Mouse (Mus musculus): ENCODE measurements around the gene Plcb2.

DNA sequence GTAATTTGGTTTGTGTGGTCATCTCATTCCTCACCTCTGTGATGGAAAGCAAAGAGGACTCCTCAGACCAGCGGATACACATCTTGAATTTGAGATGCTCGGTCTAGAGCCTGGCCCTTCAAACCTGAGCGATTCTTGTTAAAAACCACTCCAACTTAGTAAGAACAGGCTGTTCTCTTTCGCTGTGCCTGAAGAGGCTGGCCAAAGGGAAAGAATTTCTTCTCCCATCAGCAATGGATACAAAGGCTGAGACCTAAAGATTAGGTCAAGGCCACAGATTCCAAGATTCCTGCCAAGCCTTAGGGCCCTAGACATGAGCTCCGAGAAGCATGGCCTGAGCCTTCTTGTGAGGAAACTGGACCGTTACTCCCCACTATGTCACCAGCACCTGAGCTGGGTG is 47.3 kb downstream of the Plcb2 start:
- TF ChIP-seq CTCF (IDR thresholded peaks at IDR 0.05; ENCODE audit: control insufficient read depth, insufficient read depth, low read length) (no peak), POLR2A (IDR thresholded peaks at IDR 0.05; ENCODE audit: borderline replicate concordance, control insufficient read depth, low read depth, low read length) (no peak)

Data from bone marrow, adult 2 months (tissue).